Mouse (Mus musculus): ENCODE measurements around the gene Zcchc7.

- TF ChIP-seq CTCF (IDR thresholded peaks at IDR 0.05), result no peak
- TF ChIP-seq EP300 (IDR thresholded peaks at IDR 0.05), result no peak
These were observed 74.9 kb downstream of the Zcchc7 start for GRCm38 (mm10) chr4:44830609-44831008.

Measured in lung, postnatal 0 days (tissue).